Mouse (Mus musculus) lung, embryonic 14.5 days (tissue): ENCODE results near the gene Muc3. TPM values are rescaled to one million over a fixed set of nuclear protein-coding genes. Genes with fewer than 3 reads are reported as not detected.

Experiments
- ATAC-seq: fragments of 200-750 bp; cut with Nextera tagmentation; 2 replicates; pipeline ENCODE4 v1.8.0; 2017; ENCODE audit warnings: mild to moderate bottlenecking, moderate TSS enrichment, moderate library complexity; ENCODE audit not compliant: insufficient read depth
- DNase-seq: peaks from one replicate; pipeline ENCODE4 v3.0.0-alpha.2; 2015
- H3K27ac ChIP-seq: fragments of 300-500 bp; sonication (generic); 2 replicates; pipeline ENCODE4 v1.5.1; 2014; ENCODE audit warnings: low read depth, mild to moderate bottlenecking, moderate library complexity
- H3K27me3 ChIP-seq: fragments of 300-500 bp; sonication (generic); 2 replicates; pipeline ENCODE4 v1.6.1; 2014; ENCODE audit warnings: low read length, control low read depth; ENCODE audit not compliant: insufficient read depth
- H3K36me3 ChIP-seq: fragments of 300-500 bp; sonication (generic); 2 replicates; pipeline ENCODE4 v1.6.1; 2014; ENCODE audit warnings: control low read depth; ENCODE audit not compliant: insufficient read depth
- H3K4me1 ChIP-seq: fragments of 300-500 bp; sonication (generic); 2 replicates; pipeline ENCODE4 v1.6.1; 2014; ENCODE audit warnings: antibody characterized with exemption, control low read depth; ENCODE audit not compliant: insufficient read depth
- H3K4me2 ChIP-seq: fragments of 300-500 bp; sonication (generic); 2 replicates; pipeline ENCODE4 v1.6.1; 2014; ENCODE audit warnings: mild to moderate bottlenecking
- H3K4me3 ChIP-seq: fragments of 300-500 bp; sonication (generic); 2 replicates; pipeline ENCODE4 v1.5.1; 2014; ENCODE audit warnings: low read depth, low read length
- H3K9ac ChIP-seq: fragments of 300-500 bp; sonication (generic); 2 replicates; pipeline ENCODE4 v1.6.1; 2014
- H3K9me3 ChIP-seq: fragments of 300-500 bp; sonication (generic); 2 replicates; pipeline ENCODE4 v1.6.1; 2016; ENCODE audit warnings: low read depth, low read length, control low read depth
- CTCF ChIP-seq: IDR thresholded peaks from 2 replicates; pipeline ENCODE4 v1.5.1; 2016; ENCODE audit warnings: antibody characterized with exemption, low read depth
- WGBS: fragments of 180-500 bp; shearing (Covaris S2); extraction: QIAGEN DNeasy Blood & Tissue Kit; methylation state at CpG from one replicate; pipeline ENCODE4 v1.1.7; 2014; 5-methylcytosine and 5-hydroxymethylcytosine counted together
- polyA plus RNA-seq: library from polyadenylated mRNA; unstranded; fragments of >200 nt; fragmentation: Nextera tagmentation; extraction: Ambion mirVana; gene quantifications from 2 replicates; pipeline ENCODE4 v1.2.1, GENCODE M21; 2014

The Muc3 gene
- polyA plus RNA-seq, 1 experiment from 2014 or later = not detected

DNA sequence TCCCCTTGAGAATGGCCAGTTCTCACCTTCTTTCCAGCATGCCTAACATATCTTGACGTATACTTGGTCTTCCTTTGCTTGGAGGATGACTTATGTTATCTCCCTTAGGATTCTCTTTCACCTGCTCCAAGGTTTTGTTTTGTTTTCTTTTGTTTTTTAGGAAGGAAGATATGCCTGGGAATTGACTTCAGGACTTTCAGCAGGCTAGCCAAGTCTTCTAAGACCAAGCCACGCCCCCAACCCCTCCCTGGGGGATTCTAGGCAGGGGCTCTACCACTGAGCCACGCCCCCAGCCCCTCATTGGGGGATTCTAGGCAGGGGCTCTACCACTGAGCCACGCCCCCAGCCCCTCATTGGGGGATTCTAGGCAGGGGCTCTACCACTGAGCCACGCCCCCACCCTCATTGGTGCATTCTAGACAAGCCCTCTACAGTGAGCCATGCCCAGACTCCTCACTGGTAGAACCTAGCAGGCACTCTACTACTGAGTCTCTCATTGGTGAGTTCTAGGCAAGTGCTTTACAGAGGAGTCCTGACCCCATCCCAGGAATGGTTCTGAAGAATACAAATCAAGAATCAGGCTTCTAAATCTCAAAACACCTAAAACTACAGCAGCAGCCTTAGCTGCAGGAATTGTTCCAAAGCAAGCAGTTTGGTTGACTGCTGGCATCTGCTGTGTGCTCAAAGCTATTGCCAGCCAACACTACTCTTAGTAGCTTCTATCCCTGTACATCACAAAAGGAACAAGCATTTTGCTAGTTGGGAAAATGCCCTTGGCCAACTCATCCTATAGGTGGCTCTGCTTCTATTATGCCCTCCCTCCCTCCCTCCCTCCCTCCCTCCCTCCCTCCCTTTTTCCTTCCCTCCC is 37.3 kb downstream of the Muc3 start:
- H3K4me2 ChIP-seq = no peak overlapping the region
- 83% methylated on average over 5 of the region's 5 CpGs for WGBS
- peaks cover 25% of the 10 kb centered on the region; the same call in 1 of the 2 replicates for H3K36me3 ChIP-seq
- no peaks in the 10 kb centered on the region for H3K9me3 ChIP-seq
- ATAC-seq (no peak), DNase-seq (no peak)
- no peak for TF ChIP-seq CTCF
- H3K9ac ChIP-seq = no peak overlapping the region
- H3K27ac ChIP-seq = no peak overlapping the region
- no peaks in the 10 kb centered on the region for H3K27me3 ChIP-seq
- H3K4me3 ChIP-seq = no peak overlapping the region
- peaks cover 11% of the 10 kb centered on the region for H3K4me1 ChIP-seq

- ATAC-seq (no peak), DNase-seq (no peak)
- no peaks in the 10 kb centered on the region for H3K9me3 ChIP-seq
- peaks cover 25% of the 10 kb centered on the region; the same call in 1 of the 2 replicates for H3K36me3 ChIP-seq
- no peak overlapping the region for H3K4me2 ChIP-seq
- H3K4me3 ChIP-seq = no peak overlapping the region
- no peaks in the 10 kb centered on the region for H3K27me3 ChIP-seq
- TF ChIP-seq CTCF = no peak
- WGBS = 87% methylated on average over 12 of the region's 12 CpGs
- peaks cover 7% of the 10 kb centered on the region for H3K4me1 ChIP-seq
- H3K9ac ChIP-seq = no peak overlapping the region
- H3K27ac ChIP-seq = no peak overlapping the region
Observed at GRCm38 (mm10) chr5:137110863-137111262, 38.3 kb downstream of the Muc3 start.

- H3K36me3 ChIP-seq = peaks cover 25% of the 10 kb centered on the region; the same call in 1 of the 2 replicates
- no peak overlapping the region for H3K27ac ChIP-seq
- no peak for TF ChIP-seq CTCF
- ATAC-seq = no peak
- H3K9me3 ChIP-seq = no peaks in the 10 kb centered on the region
- no peaks in the 10 kb centered on the region for H3K27me3 ChIP-seq
- H3K4me3 ChIP-seq = no peak overlapping the region
- H3K4me2 ChIP-seq = no peak overlapping the region
- no peak overlapping the region for H3K9ac ChIP-seq
- WGBS = 54% methylated on average over 25 of the region's 25 CpGs
- H3K4me1 ChIP-seq = peaks cover 2% of the 10 kb centered on the region; the same call in 1 of the 2 replicates
- no peak for DNase-seq
Observed at GRCm38 (mm10) chr5:137109941-137110593, 39.1 kb downstream of the Muc3 start.

DNA sequence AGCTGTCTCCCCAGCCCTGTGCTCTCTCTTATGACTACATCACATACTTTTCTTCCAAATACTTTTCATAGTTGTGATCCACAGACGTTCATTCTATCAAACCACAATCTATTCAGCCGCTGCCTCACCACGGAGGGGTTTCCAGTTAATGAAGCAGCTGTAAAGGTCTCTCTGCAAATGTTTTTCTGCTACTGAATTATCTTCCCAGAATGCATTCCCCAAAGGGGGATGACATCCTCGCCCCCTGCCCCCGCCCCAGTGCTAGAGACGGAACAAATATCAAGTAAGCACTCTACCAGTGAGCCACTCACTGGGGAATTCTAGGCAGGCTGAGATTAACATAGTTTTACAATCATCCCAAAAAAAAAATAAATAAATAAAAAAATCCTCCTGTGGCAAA is 41.0 kb downstream of the Muc3 start:
- H3K36me3 ChIP-seq = peaks cover 8% of the 10 kb centered on the region; the same call in 1 of the 2 replicates
- H3K4me3 ChIP-seq = no peak overlapping the region
- H3K9me3 ChIP-seq = no peaks in the 10 kb centered on the region
- H3K4me2 ChIP-seq = no peak overlapping the region
- H3K27me3 ChIP-seq = no peaks in the 10 kb centered on the region
- no peak overlapping the region for H3K27ac ChIP-seq
- no peak for DNase-seq
- H3K4me1 ChIP-seq = no peaks in the 10 kb centered on the region
- 47% methylated on average over 6 of the region's 6 CpGs for WGBS
- H3K9ac ChIP-seq = no peak overlapping the region
- ATAC-seq = no peak
- no peak for TF ChIP-seq CTCF

- ATAC-seq = no peak
- H3K36me3 ChIP-seq = peaks cover 3% of the 10 kb centered on the region; the same call in 1 of the 2 replicates
- H3K4me3 ChIP-seq = no peak overlapping the region
- H3K27ac ChIP-seq = no peak overlapping the region
- 79% methylated on average over 8 of the region's 8 CpGs for WGBS
- TF ChIP-seq CTCF = no peak
- no peaks in the 10 kb centered on the region for H3K27me3 ChIP-seq
- H3K9ac ChIP-seq = no peak overlapping the region
- DNase-seq = no peak
- H3K4me1 ChIP-seq = no peaks in the 10 kb centered on the region
- no peaks in the 10 kb centered on the region for H3K9me3 ChIP-seq
- no peak overlapping the region for H3K4me2 ChIP-seq
Observed at GRCm38 (mm10) chr5:137107670-137108069, 41.5 kb downstream of the Muc3 start.

- DNase-seq (peak; percentile 96), ATAC-seq (peak; percentile 40; the same call in 1 of the 2 replicates)
- peak; percentile 92 for TF ChIP-seq CTCF
- no peak overlapping the region for H3K9ac ChIP-seq
- no peaks in the 10 kb centered on the region for H3K4me1 ChIP-seq
- no peak overlapping the region for H3K4me3 ChIP-seq
- H3K27me3 ChIP-seq = no peaks in the 10 kb centered on the region
- WGBS = 5% methylated on average over 6 of the region's 6 CpGs
- H3K9me3 ChIP-seq = no peaks in the 10 kb centered on the region
- no peak overlapping the region for H3K4me2 ChIP-seq
- H3K27ac ChIP-seq = no peak overlapping the region
- H3K36me3 ChIP-seq = no peaks in the 10 kb centered on the region
Observed at GRCm38 (mm10) chr5:137107024-137107423, 42.1 kb downstream of the Muc3 start.

DNA sequence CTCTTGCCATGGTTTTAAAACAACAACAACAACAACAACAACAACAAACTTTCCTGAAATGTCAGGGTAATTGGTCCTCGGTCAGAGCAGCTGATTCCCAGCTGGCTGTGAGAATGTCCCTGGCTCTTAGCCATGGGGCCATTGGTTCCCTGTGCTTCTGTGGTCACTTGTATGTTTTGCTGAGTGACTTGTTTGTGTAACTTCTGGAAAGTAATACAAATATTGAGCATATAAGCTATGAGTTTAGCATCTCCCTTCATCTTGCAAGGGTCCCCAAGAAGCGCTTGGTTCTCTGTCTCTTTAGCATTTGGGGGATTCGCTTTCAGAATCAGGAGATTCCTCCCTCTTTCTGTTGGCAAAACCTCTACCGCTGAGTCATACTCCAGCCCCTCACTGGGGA is 42.7 kb downstream of the Muc3 start:
- DNase-seq (peak; percentile 54), ATAC-seq (no peak)
- Histone ChIP-seq H3K4me2 (no peak overlapping the region), H3K36me3 (no peaks in the 10 kb centered on the region), H3K9ac (no peak overlapping the region), H3K27ac (no peak overlapping the region), H3K9me3 (no peaks in the 10 kb centered on the region), H3K4me3 (no peak overlapping the region), H3K27me3 (no peaks in the 10 kb centered on the region), H3K4me1 (no peaks in the 10 kb centered on the region)
- no peak for TF ChIP-seq CTCF
- WGBS = 63% methylated on average over 4 of the region's 4 CpGs
